Mouse (Mus musculus) liver, embryonic 16.5 days (tissue): Measurements from ENCODE around the gene 1700015G11Rik. TPM values are rescaled to one million over a fixed set of nuclear protein-coding genes. Genes with fewer than 3 reads are reported as not detected.

Experiments
- ATAC-seq: fragments of 200-750 bp; cut with Nextera tagmentation; 2 replicates; pipeline ENCODE4 v1.8.0; 2017; ENCODE audit warnings: low read depth, mild to moderate bottlenecking, moderate number of reproducible peaks, moderate library complexity
- H3K27ac ChIP-seq: fragments of 300-500 bp; sonication (generic); 2 replicates; pipeline ENCODE4 v1.5.1; 2014; ENCODE audit warnings: mild to moderate bottlenecking, low read length
- H3K27me3 ChIP-seq: fragments of 300-500 bp; sonication (generic); 2 replicates; pipeline ENCODE4 v1.6.1; 2014; ENCODE audit warnings: low read depth, low read length, mixed read lengths; ENCODE audit not compliant: control insufficient read depth, insufficient read depth
- H3K36me3 ChIP-seq: fragments of 300-500 bp; sonication (generic); 2 replicates; pipeline ENCODE4 v1.6.1; 2014; ENCODE audit warnings: mild to moderate bottlenecking; ENCODE audit not compliant: control insufficient read depth, insufficient read depth
- H3K4me1 ChIP-seq: fragments of 300-500 bp; sonication (generic); 2 replicates; pipeline ENCODE4 v1.6.1; 2014; ENCODE audit warnings: low read depth, low read length, mixed read lengths; ENCODE audit not compliant: control insufficient read depth
- H3K4me2 ChIP-seq: fragments of 300-500 bp; sonication (generic); 2 replicates; pipeline ENCODE4 v1.6.1; 2014; ENCODE audit warnings: low read depth, low read length, mixed read lengths
- H3K4me3 ChIP-seq: fragments of 300-500 bp; sonication (generic); 2 replicates; pipeline ENCODE4 v1.5.1; 2014; ENCODE audit warnings: low read depth, mild to moderate bottlenecking, low read length
- H3K9ac ChIP-seq: fragments of 300-500 bp; sonication (generic); 2 replicates; pipeline ENCODE4 v1.6.1; 2014; ENCODE audit warnings: low read depth, low read length
- H3K9me3 ChIP-seq: fragments of 300-500 bp; sonication (generic); replicated peaks from 2 replicates; pipeline ENCODE4 v1.6.1; 2016; ENCODE audit warnings: low read length; ENCODE audit not compliant: control insufficient read depth
- WGBS: fragments of 180-500 bp; shearing (Covaris S2); extraction: QIAGEN DNeasy Blood & Tissue Kit; methylation state at CpG from one replicate; pipeline ENCODE4 v1.1.7; 2014; ENCODE audit not compliant: insufficient replicate concordance; 5-methylcytosine and 5-hydroxymethylcytosine counted together
- polyA plus RNA-seq: library from polyadenylated mRNA; unstranded; fragments of >200 nt; fragmentation: Nextera tagmentation; extraction: Ambion mirVana; gene quantifications from 2 replicates; pipeline ENCODE4 v1.2.1, GENCODE M21; 2015

1700015G11Rik gene
- polyA plus RNA-seq, 1 experiment from 2014 or later: not detected

DNA sequence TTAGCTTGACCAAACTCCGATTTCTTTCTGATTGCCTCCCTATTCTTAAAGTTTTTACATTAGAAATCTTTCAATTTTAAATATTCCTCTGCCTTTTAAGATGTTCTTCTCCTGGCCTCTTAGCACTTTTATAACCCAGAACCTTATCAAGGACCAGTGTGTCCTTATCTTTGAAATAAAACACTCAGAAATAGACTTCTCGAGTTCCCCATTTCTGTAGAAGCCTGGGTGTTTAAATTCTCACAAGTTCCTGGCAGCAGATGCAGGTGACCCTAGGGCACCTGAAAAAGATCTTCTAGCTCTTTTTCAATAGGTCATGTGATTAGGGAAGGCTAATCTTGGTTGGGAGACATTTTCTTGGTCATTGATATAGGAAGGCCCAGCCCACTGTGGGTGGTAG, 8.4 kb downstream of the 1700015G11Rik start:
- Histone ChIP-seq H3K27ac (no peak overlapping the region), H3K27me3 (no peaks in the 10 kb centered on the region), H3K4me2 (no peak overlapping the region), H3K9me3 (no peaks in the 10 kb centered on the region), H3K36me3 (peaks cover 9% of the 10 kb centered on the region), H3K4me3 (no peak overlapping the region), H3K4me1 (peaks cover 19% of the 10 kb centered on the region), H3K9ac (no peak overlapping the region)
- ATAC-seq: no peak
- 49% methylated on average over 2 of the region's 2 CpGs for WGBS

DNA sequence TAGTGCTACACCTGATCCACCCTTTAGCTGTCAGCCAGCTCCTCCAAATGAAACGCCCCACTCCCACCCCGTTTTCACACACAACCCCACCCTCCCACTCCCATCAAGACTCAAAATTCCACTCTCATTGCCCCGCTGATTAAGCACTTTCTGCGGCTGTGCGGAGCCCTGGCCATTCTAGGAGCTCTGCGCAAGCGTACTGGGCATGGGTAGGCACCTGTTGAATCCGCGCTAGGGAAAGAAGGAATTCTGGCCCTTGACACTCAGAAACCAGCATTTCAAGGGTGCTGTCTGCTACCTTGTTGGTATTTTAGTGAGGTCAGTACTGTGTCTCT, 9.3 kb downstream of the 1700015G11Rik start:
- peak overlapping the region; percentile 64 for H3K9ac ChIP-seq
- ATAC-seq: no peak
- WGBS: under 1% methylated on average over 9 of the region's 9 CpGs

DNA sequence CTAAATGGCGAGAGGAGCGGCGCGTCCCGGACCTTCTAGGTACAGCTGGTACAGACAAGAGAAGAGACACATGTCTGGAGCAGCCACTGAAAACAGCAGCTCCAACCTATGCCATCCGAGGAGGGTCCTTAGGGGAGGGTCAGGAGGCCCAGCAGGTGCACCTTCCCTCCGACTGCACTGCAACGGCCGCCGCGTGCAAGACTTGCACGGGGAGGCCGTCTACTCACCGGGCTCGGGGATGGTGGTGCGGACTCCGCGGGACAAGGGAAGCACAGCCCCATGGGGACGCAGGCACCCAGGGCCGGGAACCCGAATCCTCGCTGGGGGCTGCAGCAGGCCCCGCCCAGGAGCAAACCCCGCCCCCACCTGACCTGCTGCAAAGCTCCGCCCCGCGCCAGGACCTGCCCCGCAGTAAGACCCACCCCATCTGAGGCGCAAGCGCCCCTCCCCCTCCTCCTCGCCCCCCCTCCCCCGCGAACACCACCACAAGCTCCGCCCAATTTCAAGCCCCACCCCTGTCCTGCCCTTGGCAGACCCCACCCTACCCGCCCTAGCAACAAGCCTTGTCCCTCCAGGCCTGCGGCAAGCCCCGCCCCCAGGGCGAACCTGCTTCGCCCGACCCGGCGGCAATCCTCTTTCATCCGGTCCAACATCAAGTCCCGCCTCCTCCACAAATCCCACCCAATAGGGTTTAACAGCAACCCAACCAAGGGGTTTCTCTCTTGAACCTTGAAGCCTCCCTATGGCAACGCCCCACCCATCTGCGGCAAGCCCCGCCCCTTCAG, 9.8 kb downstream of the 1700015G11Rik start, which contains the start of gene Svip:
Svip (minus strand) TSS at position 508 of the 785 bp plus-strand sequence.
- ATAC-seq: peak; percentile 91

More for the DNA sequence above, 9.3 kb downstream of the 1700015G11Rik start:
- Histone ChIP-seq H3K36me3 (peaks cover 9% of the 10 kb centered on the region), H3K4me2 (peak overlapping the region; percentile 92), H3K4me1 (peaks cover 19% of the 10 kb centered on the region), H3K9me3 (no peaks in the 10 kb centered on the region), H3K4me3 (peak overlapping the region; percentile 90), H3K27me3 (no peaks in the 10 kb centered on the region), H3K27ac (peak overlapping the region; percentile 94)

DNA sequence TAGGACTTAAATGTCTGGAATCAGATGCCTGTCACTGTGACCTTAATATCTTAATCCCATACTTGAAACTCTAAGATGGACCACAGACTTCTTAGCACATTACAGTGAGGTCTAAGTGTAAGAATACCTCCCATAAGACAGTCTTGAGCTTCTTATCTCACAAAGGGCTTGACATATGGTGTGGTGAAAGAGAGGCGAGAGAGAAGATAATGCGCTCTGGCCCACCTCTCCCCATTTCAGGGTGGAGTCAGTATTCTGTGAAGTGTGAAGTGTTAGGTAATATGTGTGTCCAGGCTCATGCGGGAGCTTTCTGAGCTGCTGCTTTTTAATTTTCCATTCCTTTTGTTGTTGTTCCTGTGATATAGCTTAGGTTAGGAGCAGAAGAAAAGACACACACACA, 24.5 kb downstream of the 1700015G11Rik start:
- peak; percentile 98 for ATAC-seq

More for the DNA sequence above, 9.8 kb downstream of the 1700015G11Rik start, which contains the start of gene Svip:
- Histone ChIP-seq H3K4me2 (peak within 1 kb of the TSS; percentile 92), H3K36me3 (peaks cover 9% of the 10 kb centered on the region), H3K27ac (peak within 1 kb of the TSS; percentile 94), H3K27me3 (no peaks in the 10 kb centered on the region), H3K9me3 (no peaks in the 10 kb centered on the region), H3K4me1 (peaks cover 19% of the 10 kb centered on the region), H3K9ac (peak within 1 kb of the TSS; percentile 85), H3K4me3 (peak within 1 kb of the TSS; percentile 90)
- 0% methylated on average over 33 of the region's 47 CpGs for WGBS

DNA sequence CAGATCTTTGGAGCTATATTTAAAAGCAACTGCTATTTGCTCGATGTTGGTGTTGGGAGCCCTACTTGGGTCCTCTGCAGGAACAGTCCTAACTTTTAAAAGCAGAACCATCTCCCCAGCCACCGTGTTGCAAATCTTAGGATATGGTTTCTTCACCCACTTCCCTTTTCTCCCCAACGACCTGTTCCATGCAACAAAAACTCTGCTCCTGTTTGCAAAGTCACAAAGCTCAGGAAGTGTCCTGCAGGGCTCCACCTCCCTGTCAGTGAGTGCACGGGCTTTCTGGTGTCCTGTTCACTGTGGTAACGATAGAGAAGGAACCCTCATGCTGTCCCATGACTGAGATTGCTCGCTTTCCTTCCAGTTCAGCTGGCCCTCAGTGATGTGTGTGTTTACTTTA, 28.6 kb downstream of the 1700015G11Rik start:
- WGBS: 18% methylated on average over 6 of the region's 6 CpGs
- no peak overlapping the region for H3K27ac ChIP-seq

More for the DNA sequence above, 24.5 kb downstream of the 1700015G11Rik start:
- H3K36me3 ChIP-seq: no peaks in the 10 kb centered on the region
- H3K9me3 ChIP-seq: no peaks in the 10 kb centered on the region
- no peaks in the 10 kb centered on the region for H3K27me3 ChIP-seq
- peak overlapping the region; percentile 85 for H3K27ac ChIP-seq
- H3K9ac ChIP-seq: peak overlapping the region; percentile 8; the same call in 1 of the 2 replicates
- H3K4me1 ChIP-seq: peaks cover 40% of the 10 kb centered on the region
- WGBS: 31% methylated on average over 3 of the region's 3 CpGs
- 0 out of 2 replicates have a peak overlapping the region, but pooled peaks have one; percentile 6 for H3K4me3 ChIP-seq
- H3K4me2 ChIP-seq: peak overlapping the region; percentile 56

DNA sequence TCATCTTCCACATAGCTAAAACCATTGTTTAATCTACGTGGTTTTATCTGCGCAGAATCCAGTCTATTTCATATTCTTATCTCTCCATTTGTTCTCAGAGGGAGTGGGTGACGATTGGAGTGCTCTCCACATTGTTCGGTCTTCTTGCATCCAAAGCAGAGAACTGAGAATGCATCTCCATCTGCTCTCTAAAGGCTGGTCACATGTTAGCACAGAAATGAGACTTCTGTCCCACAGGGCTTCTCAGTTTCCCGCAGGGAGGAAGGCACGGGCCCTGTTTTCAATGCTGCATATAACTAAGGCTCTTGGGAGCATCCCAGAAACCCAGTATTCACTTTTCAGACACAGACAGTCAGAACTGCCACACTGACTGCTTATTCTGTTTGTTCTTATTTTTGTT, 29.8 kb downstream of the 1700015G11Rik start:
- no peaks in the 10 kb centered on the region for H3K36me3 ChIP-seq
- WGBS: 53% methylated on average over 6 of the region's 6 CpGs
- no peak overlapping the region for H3K27ac ChIP-seq
- H3K4me2 ChIP-seq: no peak overlapping the region
- ATAC-seq: no peak
- H3K4me3 ChIP-seq: no peak overlapping the region
- H3K9ac ChIP-seq: no peak overlapping the region
- H3K27me3 ChIP-seq: no peaks in the 10 kb centered on the region
- no peaks in the 10 kb centered on the region for H3K9me3 ChIP-seq
- H3K4me1 ChIP-seq: peaks cover 43% of the 10 kb centered on the region

More for the DNA sequence above, 28.6 kb downstream of the 1700015G11Rik start:
- Histone ChIP-seq H3K36me3 (no peaks in the 10 kb centered on the region), H3K9me3 (no peaks in the 10 kb centered on the region), H3K27me3 (no peaks in the 10 kb centered on the region), H3K9ac (no peak overlapping the region), H3K4me3 (no peak overlapping the region), H3K4me1 (peaks cover 51% of the 10 kb centered on the region), H3K4me2 (no peak overlapping the region)
- ATAC-seq: no peak

DNA sequence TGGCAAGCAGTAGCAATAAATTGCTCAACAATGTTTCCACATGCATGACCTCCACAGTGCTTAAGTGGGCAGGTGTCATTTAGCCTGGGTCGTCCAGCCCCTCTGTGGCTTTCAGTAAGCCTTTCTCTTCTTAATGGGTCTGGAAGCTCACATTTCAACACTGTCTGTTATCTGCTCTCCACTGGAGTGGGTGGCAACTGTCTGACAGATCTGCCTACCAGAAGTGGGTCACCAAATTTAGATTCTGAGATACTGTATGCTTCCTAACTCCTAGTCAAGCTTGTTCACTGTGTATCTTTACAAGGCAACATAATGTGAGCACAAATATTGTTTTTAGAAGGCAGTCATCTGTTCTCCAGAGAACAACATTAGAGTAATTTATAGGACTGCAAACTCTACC, 33.2 kb downstream of the 1700015G11Rik start:
- ATAC-seq: peak; percentile 72
- H3K36me3 ChIP-seq: no peaks in the 10 kb centered on the region
- no peak overlapping the region for H3K4me3 ChIP-seq
- peaks cover 21% of the 10 kb centered on the region for H3K4me1 ChIP-seq
- H3K9me3 ChIP-seq: no peaks in the 10 kb centered on the region
- no peak overlapping the region for H3K9ac ChIP-seq
- no peak overlapping the region for H3K4me2 ChIP-seq
- WGBS: 8% methylated on average over 1 of the region's 1 CpGs
- no peak overlapping the region for H3K27ac ChIP-seq
- no peaks in the 10 kb centered on the region for H3K27me3 ChIP-seq

DNA sequence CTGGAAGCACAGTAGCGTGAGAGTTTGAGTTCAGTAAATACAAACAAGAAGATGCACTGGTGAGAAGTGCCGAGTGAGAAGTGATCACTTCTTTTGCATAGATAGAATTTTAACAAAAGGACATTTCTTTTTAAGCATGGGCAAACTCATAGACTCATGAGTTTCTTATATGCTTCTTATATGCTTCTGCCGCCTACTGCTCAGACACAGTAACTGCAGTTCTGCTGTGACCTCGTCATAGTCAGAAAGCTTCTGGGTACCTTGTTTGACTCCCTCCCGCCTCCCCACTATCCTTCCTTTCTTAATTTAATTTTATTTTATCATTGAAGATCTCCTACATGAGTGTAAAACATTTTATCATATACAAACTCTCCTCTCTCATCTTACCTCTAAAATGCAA, 36.3 kb downstream of the 1700015G11Rik start:
- Histone ChIP-seq H3K27ac (no peak overlapping the region), H3K9me3 (no peaks in the 10 kb centered on the region), H3K27me3 (no peaks in the 10 kb centered on the region), H3K4me3 (no peak overlapping the region), H3K36me3 (no peaks in the 10 kb centered on the region), H3K4me1 (peaks cover 19% of the 10 kb centered on the region), H3K9ac (no peak overlapping the region), H3K4me2 (no peak overlapping the region)
- 34% methylated on average over 5 of the region's 5 CpGs for WGBS
- ATAC-seq: no peak

DNA sequence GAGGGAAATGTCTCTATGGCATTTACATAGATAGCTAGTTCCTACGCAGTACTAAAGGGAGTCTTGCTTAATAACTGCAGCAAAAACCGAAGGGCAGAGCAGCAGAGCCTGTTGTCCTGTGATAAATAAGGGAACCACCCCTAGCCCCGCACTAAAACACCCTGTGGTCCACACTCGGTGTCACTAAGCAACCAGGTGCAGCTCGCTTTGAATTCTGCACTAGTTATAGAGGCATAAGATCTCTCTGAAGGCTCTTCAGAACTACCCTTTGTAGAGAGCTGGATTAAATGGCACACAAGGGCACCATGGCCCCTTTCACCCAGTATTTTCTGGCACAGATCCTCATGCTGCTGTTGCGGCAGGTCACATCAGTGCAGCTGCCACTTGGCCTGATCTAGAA, 40.3 kb downstream of the 1700015G11Rik start:
- no peaks in the 10 kb centered on the region for H3K27me3 ChIP-seq
- H3K9me3 ChIP-seq: no peaks in the 10 kb centered on the region
- H3K4me2 ChIP-seq: no peak overlapping the region
- no peak overlapping the region for H3K27ac ChIP-seq
- no peak overlapping the region for H3K9ac ChIP-seq
- 45% methylated on average over 6 of the region's 6 CpGs for WGBS
- H3K4me3 ChIP-seq: no peak overlapping the region
- no peaks in the 10 kb centered on the region for H3K36me3 ChIP-seq
- H3K4me1 ChIP-seq: peaks cover 2% of the 10 kb centered on the region
- no peak for ATAC-seq
